Mouse (Mus musculus) heart, adult 2 months (tissue): ENCODE measurements at regions not wholly inside any gene's neighbourhood (a gene's known extent, or its start where the extent isn't known, plus 50 kb on each side); places are given as distances from the start of the nearest gene placed in this dataset.

Experiments used
- CTCF ChIP-seq: fragments of 200-600 bp; IDR thresholded peaks from 2 replicates; pipeline ENCODE4 v1.8.1; 2022; ENCODE audit warnings: antibody characterized with exemption, mild to moderate bottlenecking, moderate library complexity
- EP300 ChIP-seq: fragments of 200-500 bp; IDR thresholded peaks from 2 replicates; pipeline ENCODE4 v1.6.1; 2011; ENCODE audit warnings: low read depth, low read length, control low read depth; ENCODE audit not compliant: insufficient read depth
- POLR2A ChIP-seq: fragments of 200-500 bp; IDR thresholded peaks from 2 replicates; pipeline ENCODE4 v1.6.1; 2011; ENCODE audit warnings: mild to moderate bottlenecking, low read depth, low read length, control low read depth; ENCODE audit not compliant: insufficient read depth

GRCm38 (mm10) chr1:73844574-73844973 lies 279.7 kb downstream of the Tns1 start:
- TF ChIP-seq POLR2A (no peak), CTCF (no peak), EP300 (no peak)
